Mouse (Mus musculus) ovary, postnatal 10 days (tissue): ENCODE data around the gene Gtf2a1.
"Not testable (repeated sequence)": the region's sequence is repeated elsewhere in the genome, so short reads cannot be mapped to it uniquely, and the experiment has no call there.

Experiments used
- DNase-seq: peaks from one replicate; pipeline ENCODE4 v3.0.0; 2022; ENCODE audit warnings: low spot score

Gtf2a1 gene

DNA sequence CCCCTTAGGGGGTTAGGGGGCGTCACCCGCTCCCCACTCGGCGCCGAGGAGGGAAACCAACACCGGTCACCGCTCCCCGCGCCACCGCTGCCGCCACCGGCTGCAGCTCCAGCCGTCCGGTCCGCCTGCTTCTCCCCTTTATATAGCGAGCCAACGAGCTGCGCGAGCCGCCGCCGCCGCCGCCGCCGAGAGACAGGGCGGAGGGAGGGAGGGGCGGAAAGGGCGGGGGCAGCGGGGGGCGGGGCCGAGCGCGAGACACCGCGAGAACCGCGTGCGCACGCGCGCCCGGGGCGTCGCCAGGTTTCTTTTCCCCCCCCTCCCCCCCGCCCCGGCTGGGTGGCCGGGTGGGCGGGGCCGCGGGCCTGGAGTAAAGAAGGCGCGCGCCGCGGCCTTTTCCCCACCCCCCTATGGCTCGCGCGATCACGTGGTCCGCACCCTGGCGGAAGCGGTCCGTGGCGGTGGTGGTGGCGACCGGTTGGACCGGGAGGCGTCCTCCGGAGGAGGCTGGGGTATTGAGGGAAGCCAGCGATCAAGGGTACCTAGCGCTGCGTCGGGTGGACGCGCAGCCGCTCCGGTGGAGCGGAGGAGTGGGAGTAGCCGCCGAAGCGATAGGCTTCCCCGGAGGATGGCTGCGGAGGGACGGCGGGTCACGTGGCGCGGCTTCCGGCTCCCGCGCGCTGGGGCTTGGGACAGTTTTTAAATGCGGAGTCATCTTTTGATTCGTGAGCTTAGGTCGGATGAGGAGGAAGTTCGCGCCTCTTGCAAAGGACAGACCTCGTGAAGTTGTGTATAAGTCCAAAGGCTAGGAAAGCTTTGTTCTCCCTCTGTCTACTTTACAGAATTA lies at the start of gene Gtf2a1:
Gene Gtf2a1, minus strand, starts transcription at position 641 of the 844 bp plus-strand sequence.
- peak; percentile 96 for DNase-seq

DNA sequence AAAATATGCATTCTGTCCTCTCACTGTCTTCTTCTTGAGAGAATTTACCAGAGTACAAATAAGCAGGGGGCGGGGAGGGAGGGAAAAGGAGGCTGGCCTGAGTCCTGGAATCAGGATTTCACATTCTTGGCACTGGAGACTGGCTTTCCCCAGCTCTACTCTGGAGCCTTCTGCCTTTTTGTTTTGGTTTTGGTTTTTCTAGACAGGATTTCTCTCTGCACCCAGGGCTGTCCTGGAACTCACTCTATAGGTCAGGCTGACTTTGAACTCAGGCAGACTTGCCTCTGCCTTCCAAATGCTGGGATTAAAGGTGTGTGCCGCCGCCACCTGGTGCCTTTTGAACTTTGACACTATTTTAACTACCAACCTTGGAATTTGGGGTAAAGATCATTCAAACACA lies 48.1 kb upstream of the Gtf2a1 start:
- DNase-seq: no peak

DNA sequence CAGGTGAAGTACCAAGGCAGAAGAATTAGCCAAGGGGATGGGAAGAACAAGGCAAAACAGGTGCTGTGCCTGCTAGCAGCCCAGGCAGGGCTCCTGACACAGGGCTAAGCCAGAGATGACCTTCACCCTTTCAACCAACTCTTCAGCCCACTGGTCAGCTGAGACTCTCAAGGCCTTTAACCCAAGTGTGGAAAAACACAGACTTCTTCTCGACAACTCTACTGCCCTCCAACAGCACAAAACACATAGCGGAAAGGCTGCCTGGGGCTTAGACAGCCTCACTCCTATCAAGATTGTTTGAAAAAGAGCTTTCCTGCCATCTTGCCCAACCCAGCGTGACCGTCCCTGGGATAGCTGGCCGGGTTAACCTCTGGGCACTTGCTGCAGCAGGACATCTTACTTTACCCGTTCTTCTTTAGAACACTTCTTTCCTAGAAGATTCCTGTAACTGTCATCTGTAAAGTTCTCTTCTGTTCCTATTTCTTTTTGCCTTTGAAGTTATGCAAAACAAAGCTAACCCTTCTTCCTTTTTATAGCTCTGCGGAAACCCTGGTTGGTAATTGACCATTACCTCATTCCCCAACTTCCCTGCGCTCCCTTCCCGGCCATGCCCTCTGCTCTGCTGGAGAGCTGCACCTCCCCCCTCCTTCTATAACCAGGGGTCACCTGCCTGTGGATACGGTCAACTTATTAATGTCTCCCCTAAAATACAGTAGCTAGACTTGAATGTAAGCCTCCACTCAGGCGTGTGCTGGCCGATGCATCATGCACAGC lies 47.0 kb upstream of the Gtf2a1 start:
- DNase-seq: no peak

DNA sequence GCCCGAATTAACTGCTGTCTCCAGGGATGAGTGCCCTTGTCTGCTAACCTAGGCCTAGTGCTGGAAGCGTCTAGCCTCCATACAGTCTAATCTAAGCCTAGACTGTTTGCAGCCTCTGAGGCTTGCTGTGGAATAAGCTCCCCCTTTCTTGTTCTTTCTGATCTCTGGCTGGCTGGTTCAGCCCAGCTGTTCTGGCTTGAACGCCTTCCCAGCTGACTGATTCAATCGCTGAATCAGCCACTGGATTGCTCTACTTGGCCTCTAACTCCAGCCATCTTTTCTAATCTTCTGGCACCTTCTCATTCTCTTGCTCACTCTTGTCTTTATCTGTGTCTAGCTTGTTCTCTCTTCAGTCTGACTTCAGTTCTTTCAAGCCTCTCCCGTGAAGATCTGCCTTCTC lies 36.2 kb upstream of the Gtf2a1 start:
- no peak for DNase-seq

DNA sequence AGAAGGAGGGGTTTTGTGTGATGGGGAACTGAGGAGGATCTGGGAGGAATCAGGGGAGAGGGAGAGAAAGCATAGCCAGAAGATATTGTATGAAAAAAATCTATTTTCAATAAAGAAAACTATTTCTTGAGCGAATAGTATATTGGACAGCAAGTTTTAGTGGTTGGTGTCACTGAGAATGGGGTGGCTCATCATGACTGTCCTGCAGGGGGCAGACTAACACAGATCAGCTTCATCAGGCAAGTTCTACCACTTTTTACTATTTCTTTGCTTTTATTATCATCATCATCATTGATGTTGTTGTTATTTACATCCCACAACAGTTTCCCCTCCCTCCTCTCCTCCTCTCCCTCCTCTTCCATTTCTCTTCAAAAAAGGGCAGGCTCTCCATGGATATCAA lies 34.7 kb upstream of the Gtf2a1 start:
- DNase-seq: no peak

DNA sequence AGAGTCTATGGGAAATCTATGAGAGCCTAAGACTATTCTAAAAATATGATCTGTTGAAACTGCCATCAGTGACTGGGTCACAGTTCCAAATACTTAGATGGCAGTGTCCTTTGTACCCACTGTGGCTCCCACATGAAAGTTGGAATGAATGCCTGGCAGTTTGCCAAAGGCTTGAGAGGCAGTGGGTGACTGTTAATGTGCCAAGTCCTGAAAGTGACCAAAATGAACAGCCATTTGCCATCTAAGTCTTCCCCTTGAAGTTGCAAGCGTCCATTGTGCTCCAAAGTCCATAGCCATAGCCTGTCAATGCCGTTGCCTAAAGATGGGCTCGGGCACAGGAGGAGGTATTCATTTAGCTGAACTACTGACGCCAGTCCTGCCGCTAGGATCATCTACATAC lies 19.1 kb upstream of the Gtf2a1 start:
- no peak for DNase-seq

DNA sequence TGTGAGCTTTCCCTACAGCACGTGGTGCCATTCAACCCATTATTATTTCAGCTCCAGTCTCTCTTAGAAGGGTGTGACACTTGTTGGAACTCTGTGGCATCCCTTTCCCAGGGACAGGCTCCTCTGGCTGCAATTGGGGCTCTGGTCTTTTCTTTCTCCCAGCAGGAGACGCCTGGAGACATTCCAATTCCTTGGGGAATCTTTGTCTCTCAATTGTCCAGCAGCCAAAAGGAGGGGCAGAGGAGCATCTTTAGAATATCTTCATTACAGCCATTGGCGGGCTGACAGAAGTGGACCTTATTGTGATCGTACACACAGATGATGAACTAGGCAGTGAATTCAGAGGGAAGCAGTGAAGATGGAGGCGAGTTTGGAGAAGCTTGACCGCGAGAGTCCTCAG lies 17.4 kb upstream of the Gtf2a1 start:
- no peak for DNase-seq

DNA sequence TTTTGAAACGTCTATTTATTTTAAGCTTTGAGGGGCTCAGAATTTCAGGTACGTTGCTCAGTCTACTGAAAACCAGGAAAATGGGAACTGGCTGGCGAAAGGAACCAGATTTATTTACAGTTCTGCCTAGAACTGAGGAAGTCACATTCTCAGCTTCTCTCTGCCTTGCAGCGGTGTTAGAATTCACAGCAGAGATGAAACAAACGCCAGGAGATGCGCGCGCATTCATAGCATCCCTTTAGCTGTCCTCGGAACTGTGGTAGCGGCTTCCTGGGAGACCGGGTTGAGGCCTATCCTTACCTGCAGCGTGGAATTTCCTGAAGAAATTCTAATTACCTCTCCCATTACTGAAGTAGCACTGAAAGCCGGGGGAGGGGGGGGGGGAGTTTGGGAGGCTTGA lies 16.4 kb upstream of the Gtf2a1 start:
- DNase-seq: no peak

DNA sequence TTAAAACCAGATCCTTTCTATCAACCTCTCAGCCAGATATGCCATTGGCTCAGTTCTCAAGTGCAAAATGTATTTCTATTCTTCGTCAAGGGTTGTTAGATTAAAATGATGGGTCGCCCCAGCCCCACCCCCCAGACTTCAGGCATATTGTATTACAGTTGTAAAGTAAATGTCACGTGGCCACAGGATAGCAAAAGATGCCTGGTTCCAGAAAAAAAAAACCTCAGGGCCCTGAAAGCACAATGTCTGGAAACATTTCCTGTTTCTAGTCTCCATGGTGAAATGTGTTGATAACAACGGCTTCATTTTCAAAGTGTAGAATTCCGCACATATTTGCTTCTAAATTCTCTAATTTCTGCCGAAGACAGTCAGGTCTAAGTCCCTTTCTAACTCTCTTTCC lies 14.3 kb upstream of the Gtf2a1 start:
- no peak for DNase-seq

DNA sequence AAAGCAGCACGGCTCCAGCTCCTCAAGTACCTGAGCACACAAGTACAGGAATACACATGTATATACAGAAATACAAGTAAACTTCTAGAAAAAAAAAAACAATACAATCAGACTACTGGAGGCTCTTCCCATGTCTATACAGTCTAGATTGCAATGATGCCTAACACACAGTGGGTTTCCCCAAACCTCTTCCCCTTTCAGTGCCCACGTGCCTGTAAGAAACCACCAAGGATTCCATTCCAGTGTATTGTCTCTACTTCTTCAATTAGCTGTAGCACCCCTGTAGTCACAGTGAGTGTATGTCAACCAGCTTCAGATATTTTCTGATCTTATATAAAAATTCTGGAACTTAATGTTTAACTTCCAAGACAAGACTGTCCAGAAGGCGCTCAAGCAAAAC lies 1.8 kb upstream of the Gtf2a1 start:
- DNase-seq: no peak

DNA sequence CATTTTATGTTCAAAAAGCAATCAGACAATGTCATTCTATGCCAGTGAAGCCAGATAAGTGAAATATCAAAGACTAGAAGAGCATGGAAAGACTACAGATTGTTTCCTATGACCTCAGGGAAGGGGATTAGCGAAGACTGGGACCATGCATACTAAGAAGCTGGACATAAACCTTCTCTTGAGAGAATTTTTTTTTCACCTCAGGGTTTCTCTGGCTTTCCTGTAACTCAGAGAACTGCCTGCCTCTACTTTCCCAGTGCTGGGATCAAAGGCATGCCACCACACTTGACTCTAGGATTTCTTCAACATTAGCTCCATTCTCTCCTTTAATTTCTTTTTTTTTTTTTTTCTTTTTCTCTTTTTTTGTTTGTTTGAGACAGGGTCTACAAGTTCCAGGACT lies 904 bp upstream of the Gtf2a1 start:
- no peak for DNase-seq

DNA sequence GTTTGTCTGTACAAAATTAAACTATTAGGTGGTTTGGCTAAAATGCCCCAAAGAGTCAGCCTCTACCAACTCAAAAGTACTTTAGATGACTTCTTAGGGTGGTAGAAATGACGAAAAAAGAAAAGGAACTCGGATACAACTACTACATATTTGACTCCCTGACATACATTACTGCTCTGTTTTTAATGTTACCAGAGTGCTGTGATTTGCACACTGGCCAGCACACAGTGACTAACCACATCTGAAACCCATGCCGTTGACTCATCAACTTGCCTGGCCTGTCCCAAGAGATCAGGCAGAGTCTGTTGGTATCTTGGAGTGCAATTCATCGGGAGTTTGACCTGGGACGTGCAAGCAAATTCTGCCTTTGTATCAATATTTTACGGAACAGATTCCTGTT lies 429 bp upstream of the Gtf2a1 start:
- DNase-seq: no peak

DNA sequence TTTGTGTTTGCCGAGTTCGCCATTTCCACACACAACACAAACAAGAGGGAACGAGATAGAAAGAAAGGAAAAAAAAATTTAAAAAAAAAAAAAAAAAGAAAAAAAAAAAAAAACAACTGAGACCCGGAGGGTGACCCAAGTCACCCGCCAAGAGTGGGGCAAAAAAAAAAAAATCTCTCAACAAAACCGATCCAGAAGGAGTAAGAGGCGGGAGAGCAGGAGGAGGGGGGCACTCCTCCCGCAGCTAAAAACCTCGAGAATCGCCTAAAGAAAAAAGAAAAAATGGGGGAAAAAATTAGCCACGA lies 793 bp downstream of the Gtf2a1 start:
- DNase-seq: no peak

DNA sequence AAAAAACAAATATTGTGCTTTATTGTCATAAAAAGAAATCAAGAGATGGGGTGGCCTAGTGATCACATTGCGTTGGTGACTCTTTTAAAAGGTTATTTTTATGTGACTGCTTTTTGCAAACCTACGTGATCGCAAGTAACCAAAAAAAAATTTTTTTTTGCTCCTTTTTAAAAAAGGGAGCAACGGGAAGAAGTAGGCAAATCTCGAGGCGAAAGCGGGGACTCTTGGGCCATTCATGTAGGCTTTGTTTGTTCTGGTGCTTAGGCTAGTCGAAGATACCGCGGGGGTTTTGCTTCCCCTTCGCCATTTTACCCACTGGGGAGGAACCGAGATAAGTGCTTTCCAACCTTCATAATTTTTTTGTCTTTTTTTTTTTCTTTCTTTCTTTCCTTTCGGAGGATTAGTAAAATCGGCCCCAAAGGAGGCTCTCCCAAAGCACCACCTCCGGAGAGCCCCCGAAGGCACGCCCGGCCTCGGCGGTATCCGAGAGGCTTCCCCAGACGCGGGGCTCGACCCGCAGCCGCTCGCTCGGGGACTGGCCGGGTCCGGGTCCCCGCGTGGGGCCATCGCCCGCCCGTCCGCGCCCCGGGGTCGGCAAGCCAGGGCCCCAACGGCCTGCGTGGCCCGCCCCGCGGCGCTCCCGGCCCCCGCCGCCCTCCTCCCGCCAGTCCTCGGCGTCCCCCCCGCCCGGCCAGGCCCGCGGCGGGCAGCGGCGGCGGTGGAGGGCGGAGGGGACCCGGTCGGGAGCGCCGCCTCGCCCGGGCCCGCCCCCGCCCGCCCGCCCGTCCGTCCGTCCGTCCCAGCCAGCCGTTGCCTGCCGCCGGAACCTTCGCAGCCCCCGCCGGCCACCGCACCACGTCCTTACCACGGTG lies 1.4 kb downstream of the Gtf2a1 start:
- peak; percentile 39 for DNase-seq

DNA sequence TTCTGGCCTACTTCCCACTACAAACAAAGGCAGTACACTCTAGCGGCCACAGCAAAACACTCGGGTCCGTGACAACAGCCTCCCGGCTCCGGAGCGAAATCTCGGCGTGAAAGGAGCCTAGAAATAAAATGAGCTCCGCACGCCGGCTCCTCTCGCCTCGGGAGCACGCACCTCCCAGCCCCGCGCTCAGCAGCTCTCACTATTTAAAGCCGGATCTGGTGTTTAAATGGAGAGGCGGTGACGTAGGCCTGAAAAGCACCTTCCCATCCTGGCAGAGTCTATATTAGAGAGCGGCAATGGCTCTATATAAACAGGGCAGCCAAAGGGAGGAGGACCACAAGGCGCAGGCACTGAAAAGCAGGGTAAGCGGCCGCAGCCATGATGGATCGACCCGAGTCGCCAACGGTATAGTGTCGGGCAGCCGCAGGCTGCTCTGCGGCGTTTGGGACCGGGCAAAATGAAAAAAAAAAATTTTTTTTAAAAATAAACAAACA lies 2.1 kb downstream of the Gtf2a1 start:
- peak; percentile 91 for DNase-seq

DNA sequence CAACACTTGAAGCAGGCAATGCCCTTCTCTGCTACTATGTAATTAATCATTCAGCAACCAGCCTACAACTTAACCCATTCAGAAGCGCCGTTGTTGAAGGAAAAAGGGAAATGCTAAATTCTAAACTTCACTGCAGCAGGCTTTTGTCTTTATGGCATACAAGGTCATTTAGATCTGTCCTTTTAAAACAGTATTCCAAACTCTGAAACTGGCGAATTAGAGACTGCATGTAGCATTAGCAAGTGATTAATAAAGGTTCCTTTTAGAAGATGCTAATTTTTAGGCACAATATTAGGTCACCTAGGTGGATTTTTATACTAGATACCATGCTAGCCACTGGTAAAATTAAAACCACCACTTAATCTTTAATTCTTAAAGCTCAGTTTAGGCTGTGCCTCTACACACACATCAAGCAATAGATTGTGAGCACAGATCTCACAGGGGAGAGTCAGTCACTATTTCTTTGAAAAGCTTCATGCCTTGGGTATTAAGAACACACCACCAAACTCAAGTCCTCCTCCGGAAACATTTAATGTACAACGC lies 2.7 kb downstream of the Gtf2a1 start:
- DNase-seq: no peak

DNA sequence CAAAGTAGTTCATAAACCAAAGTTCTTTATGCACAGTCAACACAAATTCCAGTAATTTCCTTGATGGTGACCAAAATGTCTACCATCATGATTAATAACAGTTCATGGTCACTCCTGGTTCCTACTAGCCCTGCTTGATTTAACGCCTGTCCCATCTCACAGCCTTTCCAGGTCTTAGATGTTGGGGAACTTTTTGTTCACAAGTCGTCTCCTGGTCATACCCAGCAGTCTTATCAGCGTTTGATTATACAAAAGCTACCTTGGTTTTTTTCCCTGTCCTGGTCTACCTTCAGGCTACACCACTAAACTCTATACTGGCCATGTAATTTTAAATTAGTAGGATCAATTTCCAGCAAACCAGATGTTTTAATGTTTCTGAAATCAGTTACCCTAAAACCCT lies 3.2 kb downstream of the Gtf2a1 start:
- no peak for DNase-seq

DNA sequence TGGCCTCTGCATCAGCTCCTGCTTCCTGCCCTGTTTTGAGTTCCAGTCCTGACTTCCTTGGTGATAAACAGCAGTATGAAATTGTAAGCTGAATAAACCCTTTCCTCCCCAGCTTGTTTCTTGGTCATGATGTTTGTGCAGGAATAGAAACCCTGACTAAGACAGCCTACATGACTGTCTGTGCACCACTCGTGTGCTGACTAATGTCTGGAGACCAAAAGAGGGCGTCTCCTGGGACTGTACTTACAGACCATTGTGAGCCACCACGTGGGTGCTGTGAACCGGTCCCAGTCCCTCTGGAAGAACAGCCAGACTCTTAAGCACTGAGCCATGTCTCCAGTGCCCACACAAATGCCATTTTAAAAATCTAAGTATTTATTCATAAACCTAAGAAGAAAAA lies 4.5 kb downstream of the Gtf2a1 start:
- DNase-seq: not testable (repeated sequence)

DNA sequence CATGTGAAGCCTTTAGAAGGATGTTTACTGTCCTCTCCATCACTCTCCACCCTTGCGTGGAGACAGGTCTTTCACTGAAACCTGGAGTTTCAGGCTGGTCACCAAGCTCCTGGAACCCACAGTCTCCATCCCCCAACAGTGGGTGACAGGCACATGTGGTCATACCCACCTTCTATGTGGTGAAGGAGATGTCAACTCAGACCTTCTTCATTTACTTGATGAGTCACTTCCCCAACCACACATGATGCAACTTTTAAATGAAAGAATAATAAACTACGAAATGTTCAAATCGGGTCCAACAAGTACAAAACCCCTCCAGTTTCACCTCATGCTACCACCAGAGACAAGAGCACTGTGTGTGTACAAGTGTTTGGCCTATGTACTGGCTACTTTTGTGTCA lies 5.1 kb downstream of the Gtf2a1 start:
- no peak for DNase-seq

DNA sequence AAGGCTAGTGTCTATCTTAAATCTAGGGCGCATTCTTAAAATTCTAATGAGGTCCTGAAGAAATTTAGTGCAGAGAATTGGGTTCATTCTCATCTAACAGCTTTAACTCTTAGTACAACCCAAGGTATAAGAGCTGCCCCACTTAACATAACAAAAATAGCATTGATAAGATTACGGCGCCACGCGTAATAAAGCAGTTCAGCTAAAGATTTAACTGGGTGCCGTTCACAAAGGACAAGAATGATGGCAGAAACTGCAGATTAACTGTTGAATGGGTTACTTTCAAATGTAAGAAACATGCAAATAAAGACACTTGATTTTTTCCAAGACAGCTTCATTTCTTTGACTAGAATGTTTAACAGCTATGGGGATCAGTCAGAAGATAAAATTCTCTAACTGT lies 6.9 kb downstream of the Gtf2a1 start:
- no peak for DNase-seq

DNA sequence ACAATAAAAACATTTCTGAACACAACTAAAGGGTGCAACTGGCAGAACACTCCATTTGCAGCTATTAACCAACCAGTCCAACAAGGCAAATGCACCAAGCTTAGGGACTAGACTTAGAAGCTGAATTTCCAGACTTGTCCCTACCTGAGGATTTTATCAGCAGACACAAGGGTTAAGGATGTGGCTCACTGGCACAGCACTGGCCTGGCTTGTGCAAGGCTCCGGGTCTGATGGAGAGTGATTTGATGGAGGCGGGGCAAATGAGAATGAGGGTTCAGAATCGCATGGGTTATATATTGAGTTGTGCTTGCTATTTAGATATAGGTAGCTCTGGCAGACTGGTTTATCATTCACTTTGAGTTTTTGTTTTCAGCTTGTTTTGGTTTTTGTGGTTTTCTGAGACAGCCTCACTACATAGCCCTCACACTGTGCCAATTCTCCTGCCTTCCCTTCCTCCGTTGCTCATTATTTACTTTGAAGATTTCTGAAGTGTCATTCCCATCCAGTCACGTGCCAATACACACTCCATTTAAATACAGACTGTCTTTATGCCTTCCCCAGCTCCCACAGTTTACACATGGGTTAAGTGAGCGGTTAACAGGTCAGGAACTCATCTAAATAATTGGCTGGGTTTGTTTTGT lies 7.8 kb downstream of the Gtf2a1 start:
- no peak for DNase-seq
